Mouse (Mus musculus): ENCODE measurements around the gene Foxd4.

DNA sequence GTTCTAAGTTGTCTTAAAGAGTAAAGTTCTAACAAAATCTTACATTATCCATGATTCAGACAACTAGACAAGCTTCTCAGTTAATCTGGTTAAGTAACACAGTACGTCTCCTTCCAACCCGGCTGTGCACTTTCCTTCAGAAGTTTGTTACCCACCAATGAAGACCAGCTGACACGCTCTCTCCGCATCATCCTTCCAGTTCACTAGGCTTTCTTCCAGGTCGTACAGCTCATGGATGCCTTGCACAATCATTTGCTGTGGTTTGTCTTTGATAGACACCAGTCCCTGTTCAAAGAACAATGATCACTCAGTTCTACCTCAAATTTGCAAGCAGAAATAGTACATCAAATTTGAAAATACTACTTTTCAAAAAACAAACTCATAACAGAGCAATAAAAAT lies 19.9 kb upstream of the Foxd4 start:
- TF ChIP-seq CTCF (IDR thresholded peaks at IDR 0.05; ENCODE audit: low read depth): no peak
- no peak for TF ChIP-seq EP300 (IDR thresholded peaks at IDR 0.05; ENCODE audit: low read depth)

Data from liver, postnatal 0 days (tissue).